Mouse (Mus musculus): ENCODE measurements around the gene 2410137M14Rik. TPM values are rescaled to one million over a fixed set of nuclear protein-coding genes. Genes with fewer than 3 reads are reported as not detected.

2410137M14Rik gene
- total and polyA plus RNA-seq, 2 experiments from 2014 or later = 0.18 TPM; not detected in 1

GRCm38 (mm10) chr17:36947051-36947819 lies 33.8 kb downstream of the 2410137M14Rik start:
- Histone ChIP-seq H3K36me3 (replicated peaks; ENCODE audit: control insufficient read depth, insufficient read depth, low read length) (peaks cover 13% of the 10 kb centered on the region; the same call in 1 of the 2 replicates), H3K27ac (ENCODE audit: low read depth) (no peak overlapping the region), H3K4me1 (ENCODE audit: control insufficient read depth, insufficient read depth) (peaks cover 23% of the 10 kb centered on the region), H3K9me3 (replicated peaks; ENCODE audit: control insufficient read depth, low read length) (no peaks in the 10 kb centered on the region), H3K4me3 (ENCODE audit: low read depth, low read length) (peak overlapping the region; percentile 51), H3K4me2 (ENCODE audit: low read depth, low read length) (peak overlapping the region; percentile 88), H3K9ac (replicated peaks; ENCODE audit: low read depth, low read length) (peak overlapping the region; percentile 41; the same call in 1 of the 2 replicates), H3K27me3 (ENCODE audit: control insufficient read depth, insufficient read depth, low read length) (peaks cover 45% of the 10 kb centered on the region)
- WGBS = 2% methylated on average over 59 of the region's 62 CpGs
- TF ChIP-seq EP300 (IDR thresholded peaks at IDR 0.05; ENCODE audit: low read depth) = no peak
- TF ChIP-seq CTCF (IDR thresholded peaks at IDR 0.05; ENCODE audit: low read depth) = no peak
- peak; percentile 6; the same call in 1 of the 2 replicates for ATAC-seq (ENCODE audit: insufficient read depth, low read depth)
- no peak for DNase-seq (ENCODE audit: low spot score)

DNA sequence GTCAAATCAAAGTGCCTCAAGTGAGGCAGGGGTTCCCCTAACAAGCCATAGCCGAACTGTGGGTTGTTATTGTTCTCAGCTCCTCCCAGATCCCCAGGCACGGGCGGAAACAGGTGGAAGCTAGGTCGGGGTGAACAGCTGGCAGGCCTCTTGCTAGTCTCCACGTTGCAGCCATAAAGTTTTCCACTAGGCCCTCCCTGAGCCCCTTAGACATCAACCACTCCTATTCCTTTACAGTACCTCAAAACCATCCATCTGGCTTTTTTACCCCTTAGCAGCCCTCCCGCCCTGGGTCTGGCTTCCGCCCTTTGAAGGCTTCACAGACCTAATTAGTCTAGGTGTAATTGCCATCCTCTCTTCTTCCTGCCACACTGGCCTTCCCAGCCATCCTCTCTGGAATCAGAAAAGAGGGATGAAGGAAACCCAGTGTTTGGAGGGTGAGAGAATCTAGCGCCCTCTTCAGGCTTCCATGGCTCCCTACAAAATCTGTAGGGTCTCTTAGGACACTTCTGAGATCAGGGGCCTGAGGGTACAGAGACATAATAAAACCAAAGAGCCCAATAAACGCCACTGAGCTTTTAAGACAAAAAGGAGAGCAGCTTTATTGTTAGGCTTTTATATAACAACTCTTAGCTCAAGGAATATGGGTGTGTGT lies 36.8 kb downstream of the 2410137M14Rik start:
- Histone ChIP-seq H3K36me3 (replicated peaks; ENCODE audit: control insufficient read depth, insufficient read depth, low read length) (peaks cover 10% of the 10 kb centered on the region; the same call in 1 of the 2 replicates), H3K9me3 (replicated peaks; ENCODE audit: control insufficient read depth, low read length) (no peaks in the 10 kb centered on the region), H3K4me2 (ENCODE audit: low read depth, low read length) (no peak overlapping the region), H3K27ac (ENCODE audit: low read depth) (no peak overlapping the region), H3K27me3 (ENCODE audit: control insufficient read depth, insufficient read depth, low read length) (peaks cover 67% of the 10 kb centered on the region), H3K4me1 (ENCODE audit: control insufficient read depth, insufficient read depth) (peaks cover 21% of the 10 kb centered on the region), H3K9ac (replicated peaks; ENCODE audit: low read depth, low read length) (no peak overlapping the region), H3K4me3 (ENCODE audit: low read depth, low read length) (no peak overlapping the region)
- DNase-seq (ENCODE audit: low spot score) (no peak), ATAC-seq (ENCODE audit: insufficient read depth, low read depth) (no peak)
- no peak for TF ChIP-seq EP300 (IDR thresholded peaks at IDR 0.05; ENCODE audit: low read depth)
- no peak for TF ChIP-seq CTCF (IDR thresholded peaks at IDR 0.05; ENCODE audit: low read depth)
- 23% methylated on average over 9 of the region's 9 CpGs for WGBS

- no peaks in the 10 kb centered on the region for H3K9me3 ChIP-seq (replicated peaks; ENCODE audit: control insufficient read depth, low read length)
- TF ChIP-seq EP300 (IDR thresholded peaks at IDR 0.05; ENCODE audit: low read depth) (no peak), CTCF (IDR thresholded peaks at IDR 0.05; ENCODE audit: low read depth) (no peak)
- H3K27me3 ChIP-seq (ENCODE audit: control insufficient read depth, insufficient read depth, low read length) = peaks cover 67% of the 10 kb centered on the region
- WGBS = 20% methylated on average over 5 of the region's 5 CpGs
- DNase-seq (ENCODE audit: low spot score) (no peak), ATAC-seq (ENCODE audit: insufficient read depth, low read depth) (no peak)
- no peak overlapping the region for H3K27ac ChIP-seq (ENCODE audit: low read depth)
- peaks cover 21% of the 10 kb centered on the region for H3K4me1 ChIP-seq (ENCODE audit: control insufficient read depth, insufficient read depth)
- H3K4me3 ChIP-seq (ENCODE audit: low read depth, low read length) = no peak overlapping the region
- H3K36me3 ChIP-seq (replicated peaks; ENCODE audit: control insufficient read depth, insufficient read depth, low read length) = peaks cover 4% of the 10 kb centered on the region; the same call in 1 of the 2 replicates
- H3K9ac ChIP-seq (replicated peaks; ENCODE audit: low read depth, low read length) = no peak overlapping the region
- H3K4me2 ChIP-seq (ENCODE audit: low read depth, low read length) = peak overlapping the region; percentile 56
Observed at GRCm38 (mm10) chr17:36943691-36944090, 37.3 kb downstream of the 2410137M14Rik start.

DNA sequence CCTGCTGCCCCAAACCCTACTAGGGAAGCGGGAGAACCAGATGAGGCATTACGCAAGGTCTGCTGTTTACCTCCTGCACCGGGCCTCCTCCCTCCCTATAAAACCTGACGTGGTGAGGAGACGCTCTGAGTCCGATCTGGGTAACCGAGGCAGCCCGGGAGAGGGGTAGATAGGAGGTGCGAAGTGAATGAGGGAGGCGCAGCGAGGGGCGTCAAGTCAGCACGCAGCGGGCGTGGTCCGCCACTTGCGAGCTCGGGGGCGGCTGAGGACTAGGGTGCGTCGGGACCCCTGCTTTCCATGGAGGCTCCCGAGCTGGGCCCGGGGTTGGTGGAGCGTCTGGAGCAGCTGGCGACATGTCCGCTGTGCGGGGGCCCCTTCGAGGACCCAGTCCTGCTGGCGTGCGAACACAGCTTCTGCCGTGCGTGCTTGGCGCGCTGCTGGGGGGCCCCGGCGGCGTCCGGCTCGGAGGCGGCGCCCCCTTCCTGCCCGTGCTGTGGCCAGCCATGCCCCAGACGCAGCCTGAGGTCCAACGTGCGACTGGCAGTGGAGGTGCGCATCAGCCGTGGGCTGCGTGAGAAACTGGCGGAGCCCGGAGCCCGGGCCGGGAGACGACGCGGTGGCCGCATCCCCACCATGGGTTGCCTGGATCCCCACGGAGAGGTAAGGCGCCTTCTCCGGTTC lies 38.1 kb downstream of the 2410137M14Rik start, which contains the start of gene Rnf39:
Gene Rnf39, plus strand, starts transcription at position 128 of the 681 bp plus-strand sequence.
- H3K27ac ChIP-seq (ENCODE audit: low read depth) = no peak within 1 kb of the TSS
- H3K9ac ChIP-seq (replicated peaks; ENCODE audit: low read depth, low read length) = no peak within 1 kb of the TSS
- WGBS = 2% methylated on average over 55 of the region's 59 CpGs
- H3K4me1 ChIP-seq (ENCODE audit: control insufficient read depth, insufficient read depth) = peaks cover 21% of the 10 kb centered on the region
- DNase-seq (ENCODE audit: low spot score) (no peak), ATAC-seq (ENCODE audit: insufficient read depth, low read depth) (peak; percentile 3; the same call in 1 of the 2 replicates)
- TF ChIP-seq CTCF (IDR thresholded peaks at IDR 0.05; ENCODE audit: low read depth) (no peak), EP300 (IDR thresholded peaks at IDR 0.05; ENCODE audit: low read depth) (no peak)
- peak within 1 kb of the TSS; percentile 56 for H3K4me2 ChIP-seq (ENCODE audit: low read depth, low read length)
- no peaks in the 10 kb centered on the region for H3K9me3 ChIP-seq (replicated peaks; ENCODE audit: control insufficient read depth, low read length)
- peak within 1 kb of the TSS; percentile 39 for H3K4me3 ChIP-seq (ENCODE audit: low read depth, low read length)
- H3K36me3 ChIP-seq (replicated peaks; ENCODE audit: control insufficient read depth, insufficient read depth, low read length) = no peaks in the 10 kb centered on the region
- H3K27me3 ChIP-seq (ENCODE audit: control insufficient read depth, insufficient read depth, low read length) = peaks cover 67% of the 10 kb centered on the region

DNA sequence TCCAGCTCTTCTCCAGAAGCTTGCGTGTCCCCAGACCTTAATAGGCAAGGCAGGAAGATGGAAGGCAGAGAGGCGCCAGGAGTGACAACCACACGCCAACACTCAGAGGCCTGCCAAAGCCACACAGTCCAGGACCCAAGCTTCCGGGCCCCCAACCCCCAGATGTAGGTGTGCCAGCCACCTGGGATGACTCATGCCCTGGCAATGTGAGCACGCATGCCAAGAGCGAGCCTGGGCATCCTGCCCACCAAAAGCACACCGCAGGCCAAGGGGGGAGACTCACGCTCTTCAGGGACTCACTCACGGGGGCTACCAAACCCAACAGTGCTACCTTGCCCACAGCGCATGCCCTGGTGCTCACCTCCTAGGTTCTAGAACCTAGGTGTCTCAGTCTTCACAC lies 38.6 kb downstream of the 2410137M14Rik start:
- 23% methylated on average over 10 of the region's 10 CpGs for WGBS
- Histone ChIP-seq H3K4me2 (ENCODE audit: low read depth, low read length) (peak overlapping the region; percentile 56), H3K4me3 (ENCODE audit: low read depth, low read length) (peak overlapping the region; percentile 39), H3K9me3 (replicated peaks; ENCODE audit: control insufficient read depth, low read length) (no peaks in the 10 kb centered on the region), H3K27ac (ENCODE audit: low read depth) (no peak overlapping the region), H3K36me3 (replicated peaks; ENCODE audit: control insufficient read depth, insufficient read depth, low read length) (no peaks in the 10 kb centered on the region), H3K4me1 (ENCODE audit: control insufficient read depth, insufficient read depth) (peaks cover 19% of the 10 kb centered on the region), H3K9ac (replicated peaks; ENCODE audit: low read depth, low read length) (no peak overlapping the region), H3K27me3 (ENCODE audit: control insufficient read depth, insufficient read depth, low read length) (peaks cover 67% of the 10 kb centered on the region)
- TF ChIP-seq CTCF (IDR thresholded peaks at IDR 0.05; ENCODE audit: low read depth) (no peak), EP300 (IDR thresholded peaks at IDR 0.05; ENCODE audit: low read depth) (no peak)
- DNase-seq (ENCODE audit: low spot score) = no peak
- peak; percentile 56 for ATAC-seq (ENCODE audit: insufficient read depth, low read depth)

Measured in heart, postnatal 0 days (tissue).